Mouse (Mus musculus): ENCODE data around the gene Shh. TPM values are rescaled to one million over a fixed set of nuclear protein-coding genes. Genes with fewer than 3 reads are reported as not detected.

Shh gene
- polyA plus RNA-seq, 1 experiment = not detected

GRCm38 (mm10) chr5:28419640-28420265, 47.3 kb downstream of the Shh start:
- no peak for TF ChIP-seq POLR2A (IDR thresholded peaks at IDR 0.05; ENCODE audit: borderline replicate concordance, control insufficient read depth, low read depth, low read length)
- TF ChIP-seq CTCF (IDR thresholded peaks at IDR 0.05; ENCODE audit: control insufficient read depth, insufficient read depth, low read length) = no peak
- Histone ChIP-seq H3K27ac (ENCODE audit: control insufficient read depth, insufficient read depth, low read depth, low read length, poor library complexity) (no peak overlapping the region), H3K4me1 (ENCODE audit: control insufficient read depth, insufficient read depth, low read length) (no peaks in the 10 kb centered on the region), H3K4me3 (replicated peaks; ENCODE audit: control insufficient read depth, low read depth, low read length) (no peak overlapping the region)
- WGBS = 90% methylated on average over 12 of the region's 12 CpGs

- TF ChIP-seq POLR2A (IDR thresholded peaks at IDR 0.05; ENCODE audit: borderline replicate concordance, control insufficient read depth, low read depth, low read length) (no peak), CTCF (IDR thresholded peaks at IDR 0.05; ENCODE audit: control insufficient read depth, insufficient read depth, low read length) (no peak)
- WGBS = 79% methylated on average over 10 of the region's 10 CpGs
- Histone ChIP-seq H3K4me3 (replicated peaks; ENCODE audit: control insufficient read depth, low read depth, low read length) (no peak overlapping the region), H3K27ac (ENCODE audit: control insufficient read depth, insufficient read depth, low read depth, low read length, poor library complexity) (no peak overlapping the region), H3K4me1 (ENCODE audit: control insufficient read depth, insufficient read depth, low read length) (no peaks in the 10 kb centered on the region)
Observed at GRCm38 (mm10) chr5:28418734-28419133, 48.3 kb downstream of the Shh start.

- Histone ChIP-seq H3K4me3 (replicated peaks; ENCODE audit: control insufficient read depth, low read depth, low read length) (no peak overlapping the region), H3K4me1 (ENCODE audit: control insufficient read depth, insufficient read depth, low read length) (no peaks in the 10 kb centered on the region), H3K27ac (ENCODE audit: control insufficient read depth, insufficient read depth, low read depth, low read length, poor library complexity) (no peak overlapping the region)
- TF ChIP-seq POLR2A (IDR thresholded peaks at IDR 0.05; ENCODE audit: borderline replicate concordance, control insufficient read depth, low read depth, low read length) (no peak), CTCF (IDR thresholded peaks at IDR 0.05; ENCODE audit: control insufficient read depth, insufficient read depth, low read length) (no peak)
Observed at GRCm38 (mm10) chr5:28416029-28416428, 51.0 kb downstream of the Shh start.

GRCm38 (mm10) chr5:28414076-28414475, 53.0 kb downstream of the Shh start:
- WGBS = 94% methylated on average over 3 of the region's 3 CpGs
- H3K4me3 ChIP-seq (replicated peaks; ENCODE audit: control insufficient read depth, low read depth, low read length) = no peak overlapping the region
- H3K27ac ChIP-seq (ENCODE audit: control insufficient read depth, insufficient read depth, low read depth, low read length, poor library complexity) = no peak overlapping the region
- no peaks in the 10 kb centered on the region for H3K4me1 ChIP-seq (ENCODE audit: control insufficient read depth, insufficient read depth, low read length)
- TF ChIP-seq POLR2A (IDR thresholded peaks at IDR 0.05; ENCODE audit: borderline replicate concordance, control insufficient read depth, low read depth, low read length) (no peak), CTCF (IDR thresholded peaks at IDR 0.05; ENCODE audit: control insufficient read depth, insufficient read depth, low read length) (no peak)

- WGBS = 97% methylated on average over 5 of the region's 5 CpGs
- H3K27ac ChIP-seq (ENCODE audit: control insufficient read depth, insufficient read depth, low read depth, low read length, poor library complexity) = no peak overlapping the region
- no peak for TF ChIP-seq CTCF (IDR thresholded peaks at IDR 0.05; ENCODE audit: control insufficient read depth, insufficient read depth, low read length)
- TF ChIP-seq POLR2A (IDR thresholded peaks at IDR 0.05; ENCODE audit: borderline replicate concordance, control insufficient read depth, low read depth, low read length) = no peak
Observed at GRCm38 (mm10) chr5:28413533-28413932, 53.5 kb downstream of the Shh start.

GRCm38 (mm10) chr5:28412006-28412685, 54.9 kb downstream of the Shh start:
- no peak overlapping the region for H3K27ac ChIP-seq (ENCODE audit: control insufficient read depth, insufficient read depth, low read depth, low read length, poor library complexity)
- TF ChIP-seq POLR2A (IDR thresholded peaks at IDR 0.05; ENCODE audit: borderline replicate concordance, control insufficient read depth, low read depth, low read length) = no peak
- no peak for TF ChIP-seq CTCF (IDR thresholded peaks at IDR 0.05; ENCODE audit: control insufficient read depth, insufficient read depth, low read length)
- no peaks in the 10 kb centered on the region for H3K4me1 ChIP-seq (ENCODE audit: control insufficient read depth, insufficient read depth, low read length)
- H3K4me3 ChIP-seq (replicated peaks; ENCODE audit: control insufficient read depth, low read depth, low read length) = no peak overlapping the region
- WGBS = 86% methylated on average over 2 of the region's 2 CpGs

More at GRCm38 (mm10) chr5:28413533-28413932, 53.5 kb downstream of the Shh start:
- H3K4me1 ChIP-seq (ENCODE audit: control insufficient read depth, insufficient read depth, low read length) = no peaks in the 10 kb centered on the region
- no peak overlapping the region for H3K4me3 ChIP-seq (replicated peaks; ENCODE audit: control insufficient read depth, low read depth, low read length)

Other genes with a start within 250 kb of the Shh start
- gene Cnpy1, start 221.4 kb downstream of the Shh start, polyA plus RNA-seq (2011; ENCODE audit: insufficient read depth, insufficient read length, low replicate concordance, missing spikeins) = not detected in 2 replicates
- 27.9 and 36.3 TPM in 2 replicates for gene Rbm33, start 150.1 kb downstream of the Shh start, polyA plus RNA-seq (2011; ENCODE audit: insufficient read depth, insufficient read length, low replicate concordance, missing spikeins)